Comparison of ENCODE assay signal across 8 mouse cellular contexts in genomic region chr3:89436176-89437113, GRCm38 (mm10). TPM values are rescaled to one million over a fixed set of nuclear protein-coding genes. Genes with fewer than 3 reads are reported as not detected.
DNase-seq lines count a peak whose midpoint lies in the region; ATAC-seq and TF ChIP-seq lines count a peak whose summit lies in the region.

TSS of gene Pbxip1 (plus strand) at chr3:89436706.

- no peaks in the 10 kb centered on the region for H3K27me3 ChIP-seq in intestine, embryonic 16.5 days (replicated peaks; ENCODE audit: control insufficient read depth, insufficient read depth, low read length)
- H3K27me3 ChIP-seq in limb, embryonic 12.5 days: no peaks in the 10 kb centered on the region
- no peaks in the 10 kb centered on the region for H3K27me3 ChIP-seq in midbrain, embryonic 13.5 days
- H3K27me3 ChIP-seq in testis, adult 2 months (ENCODE audit: control insufficient read depth, insufficient read depth, low read length): no peaks in the 10 kb centered on the region

- H3K4me1 ChIP-seq in cortical plate, adult 2 months (ENCODE audit: control insufficient read depth, insufficient read depth, low read length): peaks cover 3% of the 10 kb centered on the region; the same call in 1 of the 2 replicates
- H3K4me1 ChIP-seq in intestine, embryonic 16.5 days (ENCODE audit: control insufficient read depth, insufficient read depth, low read length): peaks cover 12% of the 10 kb centered on the region
- H3K4me1 ChIP-seq in limb, embryonic 12.5 days (replicated peaks): peaks cover 16% of the 10 kb centered on the region
- H3K4me1 ChIP-seq in midbrain, embryonic 13.5 days (replicated peaks): peaks cover 31% of the 10 kb centered on the region
- H3K4me1 ChIP-seq in testis, adult 2 months (ENCODE audit: control insufficient read depth, insufficient read depth, low read length): peaks cover 21% of the 10 kb centered on the region

- DNase-seq in NIH3T3 (ENCODE audit: low read depth): peak; percentile 79
- no peak for DNase-seq in gonadal fat pad, adult 2 months (ENCODE audit: low read depth)
- DNase-seq in right cerebral cortex, adult 2 months (ENCODE audit: low spot score in 2 of 2): no peak

- H3K9ac ChIP-seq in intestine, embryonic 16.5 days (ENCODE audit: low read depth, low read length): peak within 1 kb of the TSS; percentile 70
- H3K9ac ChIP-seq in limb, embryonic 12.5 days (replicated peaks): peak within 1 kb of the TSS; percentile 72
- H3K9ac ChIP-seq in midbrain, embryonic 13.5 days (replicated peaks): peak within 1 kb of the TSS; percentile 51; the same call in 1 of the 2 replicates

- peak; percentile 53; the same call in 1 of the 2 replicates for TF ChIP-seq POLR2A in cortical plate, adult 2 months (IDR thresholded peaks at IDR 0.05; ENCODE audit: extremely low read depth, insufficient read depth, low read length)
- TF ChIP-seq POLR2A in testis, adult 2 months (IDR thresholded peaks at IDR 0.05; ENCODE audit: control insufficient read depth, low read depth, low read length): no peak

- no peak for TF ChIP-seq CTCF in cortical plate, adult 2 months (IDR thresholded peaks at IDR 0.05; ENCODE audit: extremely low read depth, insufficient read depth, low read length)
- no peak for TF ChIP-seq CTCF in testis, adult 2 months (IDR thresholded peaks at IDR 0.05; ENCODE audit: control insufficient read depth, insufficient read depth, insufficient replicate concordance, low read depth, low read length)

- peak within 1 kb of the TSS; percentile 53; the same call in 1 of the 2 replicates for H3K27ac ChIP-seq in cortical plate, adult 2 months (ENCODE audit: insufficient read depth, low read length)
- peak within 1 kb of the TSS; percentile 79 for H3K27ac ChIP-seq in intestine, embryonic 16.5 days (ENCODE audit: low read length)
- peak within 1 kb of the TSS; percentile 78 for H3K27ac ChIP-seq in limb, embryonic 12.5 days
- H3K27ac ChIP-seq in midbrain, embryonic 13.5 days: peak within 1 kb of the TSS; percentile 21; the same call in 1 of the 2 replicates
- peak within 1 kb of the TSS; percentile 73 for H3K27ac ChIP-seq in testis, adult 2 months (ENCODE audit: control insufficient read depth, insufficient read depth, low read depth, low read length)

- peak within 1 kb of the TSS; percentile 35 for H3K4me3 ChIP-seq in cortical plate, adult 2 months (ENCODE audit: insufficient read depth, low read length)
- peak within 1 kb of the TSS; percentile 68 for H3K4me3 ChIP-seq in intestine, embryonic 16.5 days (ENCODE audit: low read length)
- H3K4me3 ChIP-seq in limb, embryonic 12.5 days (replicated peaks): peak within 1 kb of the TSS; percentile 55
- H3K4me3 ChIP-seq in midbrain, embryonic 13.5 days (replicated peaks): peak within 1 kb of the TSS; percentile 33
- H3K4me3 ChIP-seq in testis, adult 2 months (ENCODE audit: control insufficient read depth, low read depth, low read length): peak within 1 kb of the TSS; percentile 91

- peaks cover 6% of the 10 kb centered on the region for H3K36me3 ChIP-seq in intestine, embryonic 16.5 days (ENCODE audit: control insufficient read depth, insufficient read depth, low read length)
- peaks cover 41% of the 10 kb centered on the region for H3K36me3 ChIP-seq in limb, embryonic 12.5 days
- H3K36me3 ChIP-seq in midbrain, embryonic 13.5 days: peaks cover 30% of the 10 kb centered on the region
- no peaks in the 10 kb centered on the region; the same call in 1 of the 2 replicates for H3K36me3 ChIP-seq in testis, adult 2 months (ENCODE audit: control insufficient read depth, insufficient read depth, low read length)

- 6% methylated on average over 16 of the region's 16 CpGs for WGBS in intestine, embryonic 16.5 days
- WGBS in limb, embryonic 12.5 days: 3% methylated on average over 16 of the region's 16 CpGs
- WGBS in midbrain, embryonic 13.5 days: 5% methylated on average over 16 of the region's 16 CpGs

- no peaks in the 10 kb centered on the region for H3K9me3 ChIP-seq in intestine, embryonic 16.5 days (ENCODE audit: control insufficient read depth, low read length)
- H3K9me3 ChIP-seq in limb, embryonic 12.5 days: no peaks in the 10 kb centered on the region
- no peaks in the 10 kb centered on the region for H3K9me3 ChIP-seq in midbrain, embryonic 13.5 days

- peak; percentile 85 for ATAC-seq in intestine, embryonic 16.5 days
- ATAC-seq in limb, embryonic 12.5 days (ENCODE audit: insufficient number of reproducible peaks, insufficient read depth, low FRiP score, low TSS enrichment, low read depth): peak; percentile 57
- peak; percentile 40 for ATAC-seq in midbrain, embryonic 13.5 days

- H3K4me2 ChIP-seq in intestine, embryonic 16.5 days (ENCODE audit: low read depth, low read length): peak within 1 kb of the TSS; percentile 76
- H3K4me2 ChIP-seq in limb, embryonic 12.5 days: peak within 1 kb of the TSS; percentile 70
- H3K4me2 ChIP-seq in midbrain, embryonic 13.5 days (replicated peaks): peak within 1 kb of the TSS; percentile 49

RNA-seq across cellular contexts. Expression of gene Pbxip1, which starts in this region (rescaled TPM):
- polyA plus RNA-seq in cortical plate, adult 2 months (2012; rRNA removed): 38.0 and 39.9 TPM in 2 replicates
- polyA plus RNA-seq in gonadal fat pad, adult 2 months (2012; rRNA removed): 63.7 and 69.4 TPM in 2 replicates
- polyA plus RNA-seq in intestine, embryonic 16.5 days (2015; fragmentation: Nextera tagmentation; extraction: Ambion mirVana): 45.1 and 46.6 TPM in 2 replicates
- polyA plus RNA-seq in limb, embryonic 12.5 days (2016; fragmentation: Nextera tagmentation; extraction: Ambion mirVana): 27.4 and 28.5 TPM in 2 replicates
- polyA plus RNA-seq in midbrain, embryonic 13.5 days (2015; fragmentation: Nextera tagmentation; extraction: Ambion mirVana): 12.2 and 14.1 TPM in 2 replicates
- polyA plus RNA-seq in testis, adult 2 months (2012; rRNA removed): 8.2 and 9.9 TPM in 2 replicates

Comparison
In these comparisons a context has a peak if more than half of its experiments do, and no peak if none do; other contexts are left out.
1. H3K27ac ChIP-seq: peak in every context shown above with its lines; median percentile 79 in intestine, embryonic 16.5 days; 78 in limb, embryonic 12.5 days; 73 in testis, adult 2 months; 53 in cortical plate, adult 2 months; 21 in midbrain, embryonic 13.5 days.
2. H3K4me3 ChIP-seq: peak in every context shown above with its lines; median percentile 91 in testis, adult 2 months; 68 in intestine, embryonic 16.5 days; 55 in limb, embryonic 12.5 days; 35 in cortical plate, adult 2 months; 33 in midbrain, embryonic 13.5 days.